22 mouse cellular contexts compared by ENCODE assay signal in the genomic region with DNA sequence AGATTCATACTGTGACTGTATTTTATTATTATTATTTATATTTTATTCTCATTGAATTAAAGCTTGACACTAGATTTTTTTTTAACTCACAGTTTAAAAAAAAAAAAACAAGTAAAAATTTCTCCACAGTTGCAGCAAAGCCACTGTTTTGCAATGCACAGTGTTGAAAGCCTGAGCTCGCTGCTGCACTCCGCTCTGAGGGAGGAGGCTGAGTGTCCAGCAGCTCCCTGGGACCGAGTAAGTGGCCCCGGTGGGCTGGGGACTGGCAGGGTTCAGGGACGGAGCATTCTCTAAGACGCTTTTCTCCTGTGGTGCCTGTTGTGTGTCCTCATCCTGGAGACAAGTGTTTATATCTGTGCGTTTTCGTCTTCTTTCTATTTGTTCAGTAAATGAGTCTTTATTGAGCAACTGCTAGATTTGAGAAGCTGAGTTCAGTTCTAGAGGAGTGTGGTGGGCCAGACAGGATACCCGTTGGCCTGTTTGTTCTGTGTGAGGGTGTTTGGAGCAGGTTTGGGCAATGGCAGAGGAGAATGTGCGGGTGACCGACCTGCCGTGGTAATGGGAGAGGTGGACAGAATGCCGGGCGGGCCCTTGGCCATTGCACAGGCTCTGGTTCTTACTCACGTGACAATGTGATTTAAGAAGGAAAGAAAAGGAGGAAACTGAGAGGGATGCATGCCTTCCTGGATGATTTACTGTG. TPM values are rescaled to one million over a fixed set of nuclear protein-coding genes. Genes with fewer than 3 reads are reported as not detected.
A peak's percentile ranks its signal among the peaks of the same experiment; 100 is the strongest.
DNase-seq lines count a peak whose midpoint lies in the region; ATAC-seq and TF ChIP-seq lines count a peak whose summit lies in the region.
"Had no signal": no experiment of that assay in that cellular context is flagged by ENCODE, and none has a peak within 500 bp of the region (broad histone marks: within the 10 kb centered on the region; RNA-seq: fewer than 3 reads in every experiment).

No protein-coding gene starts in this region.

- peaks cover 9% of the 10 kb centered on the region; the same call in 1 of the 2 replicates for H3K36me3 ChIP-seq in liver, postnatal 0 days (replicated peaks; ENCODE audit: insufficient read depth, low read length)
- H3K36me3 ChIP-seq: forebrain, embryonic 12.5 days; limb, embryonic 10.5 days; lung, embryonic 15.5 days; midbrain, embryonic 13.5 days; stomach, embryonic 15.5 days had no signal

- peak overlapping the region; percentile 22 for H3K4me2 ChIP-seq in liver, postnatal 0 days (ENCODE audit: low read depth, low read length)
- H3K4me2 ChIP-seq: forebrain, embryonic 12.5 days; heart, embryonic 11.5 days; lung, embryonic 15.5 days; midbrain, embryonic 13.5 days; stomach, embryonic 15.5 days had no signal

- peak overlapping the region; percentile 62 for H3K27ac ChIP-seq in liver, postnatal 0 days (ENCODE audit: low read depth)
- H3K27ac ChIP-seq: forebrain, embryonic 12.5 days; hindbrain, postnatal 0 days; kidney, postnatal 0 days; limb, embryonic 10.5 days; lung, embryonic 15.5 days; midbrain, embryonic 13.5 days; stomach, embryonic 15.5 days had no signal

- H3K4me3 ChIP-seq in liver, postnatal 0 days (ENCODE audit: low read depth, low read length): peak overlapping the region; percentile 17
- H3K4me3 ChIP-seq: forebrain, embryonic 12.5 days; limb, embryonic 10.5 days; lung, embryonic 15.5 days; midbrain, embryonic 13.5 days; stomach, embryonic 15.5 days had no signal

- no peak overlapping the region for H3K9ac ChIP-seq in liver, postnatal 0 days (replicated peaks)
- H3K9ac ChIP-seq: forebrain, embryonic 12.5 days; lung, embryonic 15.5 days; midbrain, embryonic 13.5 days; stomach, embryonic 15.5 days had no signal

- H3K9me3 ChIP-seq in liver, postnatal 0 days (ENCODE audit: low read length): no peaks in the 10 kb centered on the region
- H3K9me3 ChIP-seq: forebrain, embryonic 12.5 days; limb, embryonic 10.5 days; lung, embryonic 15.5 days; stomach, embryonic 15.5 days had no signal

- H3K4me1 ChIP-seq in liver, postnatal 0 days (ENCODE audit: insufficient read depth): peaks cover 6% of the 10 kb centered on the region; the same call in 1 of the 2 replicates
- H3K4me1 ChIP-seq: forebrain, embryonic 12.5 days; limb, embryonic 10.5 days; lung, embryonic 15.5 days; midbrain, embryonic 13.5 days; stomach, embryonic 15.5 days had no signal

- ATAC-seq in liver, postnatal 0 days: peak; percentile 75
- ATAC-seq in monocyte, adult 5-6 weeks (replicated peaks; ENCODE audit: insufficient number of reproducible peaks, low FRiP score, low TSS enrichment, poor library complexity, severe bottlenecking): peak; percentile 63
- ATAC-seq: hindbrain, postnatal 0 days; midbrain, embryonic 13.5 days had no signal

- peak; percentile 44 for DNase-seq in adrenal gland, postnatal 10 days
- DNase-seq in adrenal gland, postnatal 25 days: no peak
- DNase-seq in lung, adult 18-20 months: peak; percentile 10 to 11
- no peak for DNase-seq in lung, postnatal 10 days
- DNase-seq in liver, postnatal 0 days: peak; percentile 50
- no peak for DNase-seq in thymus, postnatal 4 days
- no peak for DNase-seq in urinary bladder, postnatal 14 days (ENCODE audit: low spot score)
- DNase-seq: cerebellum, adult 11-12 months; cerebellum, postnatal 25 days; kidney, adult 11 months; right cerebral cortex, adult 18-20 months; thymus, adult 2 months had no signal

- TF ChIP-seq EP300 in liver, postnatal 0 days (IDR thresholded peaks at IDR 0.05; ENCODE audit: low read depth): no peak

- no peaks in the 10 kb centered on the region for H3K27me3 ChIP-seq in liver, postnatal 0 days (ENCODE audit: insufficient read depth, low read length)
- H3K27me3 ChIP-seq: CH12.LX; forebrain, embryonic 12.5 days; lung, embryonic 15.5 days; midbrain, embryonic 13.5 days; stomach, embryonic 15.5 days had no signal

- WGBS in liver, postnatal 0 days (ENCODE audit: insufficient replicate concordance): 54% methylated on average over 15 of the region's 15 CpGs

- no peak for TF ChIP-seq CTCF in liver, postnatal 0 days (IDR thresholded peaks at IDR 0.05; ENCODE audit: low read depth)

RNA-seq across cellular contexts. Expression of a gene that starts 6.6 kb away (rescaled TPM):
- 1 to 10 TPM; 3.9 to 4.3 TPM for total RNA-seq in adrenal gland, postnatal 10 days (2021)
- total RNA-seq in adrenal gland, postnatal 25 days (2021): 0.62 and 1.3 TPM in 2 replicates
- polyA plus RNA-seq in liver, postnatal 0 days (2015; fragmentation: Nextera tagmentation; extraction: Ambion mirVana): 6.1 and 7.0 TPM in 2 replicates
- 43.9 to 51.2 TPM (median 46.1 TPM) in 3 replicates for total RNA-seq in monocyte, adult 5-6 weeks (2017)

RNA-seq across cellular contexts. Expression of a gene that starts 24.7 kb away (rescaled TPM):
- total RNA-seq in adrenal gland, postnatal 10 days (2021): 10 to 100 TPM; 15.4 to 19.5 TPM
- 4.9 and 13.1 TPM in 2 replicates for total RNA-seq in adrenal gland, postnatal 25 days (2021)
- 17.7 and 20.1 TPM in 2 replicates for polyA plus RNA-seq in liver, postnatal 0 days (2015; fragmentation: Nextera tagmentation; extraction: Ambion mirVana)
- total RNA-seq in monocyte, adult 5-6 weeks (2017): 4.0 to 27.9 TPM (median 7.6 TPM) in 3 replicates

RNA-seq across cellular contexts. Expression of a gene that starts 25.2 kb away (rescaled TPM):
- 10 to 100 TPM; 20.4 to 21.4 TPM for total RNA-seq in adrenal gland, postnatal 10 days (2021)
- total RNA-seq in adrenal gland, postnatal 25 days (2021): 22.6 and 22.8 TPM in 2 replicates
- 9.2 and 10.5 TPM in 2 replicates for polyA plus RNA-seq in liver, postnatal 0 days (2015; fragmentation: Nextera tagmentation; extraction: Ambion mirVana)
- total RNA-seq in monocyte, adult 5-6 weeks (2017): 25.1 to 42.9 TPM (median 36.4 TPM) in 3 replicates

RNA-seq across cellular contexts. Expression of a gene that starts 25.3 kb away (rescaled TPM):
- total RNA-seq in adrenal gland, postnatal 10 days (2021): 10 to 100 TPM; 75.2 to 80.4 TPM
- total RNA-seq in adrenal gland, postnatal 25 days (2021): 68.4 and 77.9 TPM in 2 replicates
- polyA plus RNA-seq in liver, postnatal 0 days (2015; fragmentation: Nextera tagmentation; extraction: Ambion mirVana): 120 and 123 TPM in 2 replicates
- 102 to 141 TPM (median 133 TPM) in 3 replicates for total RNA-seq in monocyte, adult 5-6 weeks (2017)

RNA-seq across cellular contexts. Expression of a gene that starts 54.7 kb away (rescaled TPM):
- 10 to 100 TPM; 42.2 to 42.3 TPM for total RNA-seq in adrenal gland, postnatal 10 days (2021)
- 38.5 and 45.6 TPM in 2 replicates for total RNA-seq in adrenal gland, postnatal 25 days (2021)
- polyA plus RNA-seq in liver, postnatal 0 days (2015; fragmentation: Nextera tagmentation; extraction: Ambion mirVana): 24.3 and 25.0 TPM in 2 replicates
- total RNA-seq in monocyte, adult 5-6 weeks (2017): 21.2 to 49.2 TPM (median 26.1 TPM) in 3 replicates

Comparison
In these comparisons a context has a peak if more than half of its experiments do, and no peak if none do; other contexts are left out.
1. DNase-seq: peak in adrenal gland, postnatal 10 days (single experiment), lung, adult 18-20 months (2 of 2) and liver, postnatal 0 days (single experiment); none in adrenal gland, postnatal 25 days (single experiment), lung, postnatal 10 days (single experiment), thymus, postnatal 4 days (single experiment) and urinary bladder, postnatal 14 days (single experiment).